Mouse (Mus musculus) limb, embryonic 14.5 days (tissue): Measurements from ENCODE around the gene Ppp5c. TPM values are rescaled to one million over a fixed set of nuclear protein-coding genes. Genes with fewer than 3 reads are reported as not detected.
A peak's percentile ranks its signal among the peaks of the same experiment; 100 is the strongest.

Experiments used
- ATAC-seq: fragments of 200-750 bp; cut with Nextera tagmentation; 2 replicates; pipeline ENCODE4 v1.8.0; 2017; ENCODE audit warnings: low read depth, moderate number of reproducible peaks, moderate TSS enrichment; ENCODE audit not compliant: low FRiP score
- DNase-seq: peaks from one replicate; pipeline ENCODE4 v3.0.0-alpha.2; 2015; ENCODE audit warnings: low spot score
- H3K27ac ChIP-seq: fragments of 300-500 bp; sonication (generic); replicated peaks from 2 replicates; pipeline ENCODE4 v1.5.1; 2014; ENCODE audit warnings: low read depth, mild to moderate bottlenecking, low read length, moderate library complexity, mixed read lengths
- H3K27me3 ChIP-seq: fragments of 300-500 bp; sonication (generic); 2 replicates; pipeline ENCODE4 v1.6.1; 2014; ENCODE audit warnings: low read length, mixed read lengths; ENCODE audit not compliant: control insufficient read depth, insufficient read depth
- H3K36me3 ChIP-seq: fragments of 300-500 bp; sonication (generic); 2 replicates; pipeline ENCODE4 v1.6.1; 2014; ENCODE audit warnings: mild to moderate bottlenecking, low read length, moderate library complexity, mixed read lengths; ENCODE audit not compliant: control insufficient read depth, insufficient read depth
- H3K4me1 ChIP-seq: fragments of 300-500 bp; sonication (generic); 2 replicates; pipeline ENCODE4 v1.6.1; 2014; ENCODE audit warnings: antibody characterized with exemption, low read length, mixed read lengths; ENCODE audit not compliant: control insufficient read depth, insufficient read depth
- H3K4me2 ChIP-seq: fragments of 300-500 bp; sonication (generic); replicated peaks from 2 replicates; pipeline ENCODE4 v1.6.1; 2014; ENCODE audit warnings: low read depth, mild to moderate bottlenecking, low read length, moderate library complexity; ENCODE audit not compliant: severe bottlenecking
- H3K4me3 ChIP-seq: fragments of 300-500 bp; sonication (generic); replicated peaks from 2 replicates; pipeline ENCODE4 v1.5.1; 2014; ENCODE audit warnings: low read length
- H3K9ac ChIP-seq: fragments of 300-500 bp; sonication (generic); 2 replicates; pipeline ENCODE4 v1.6.1; 2014; ENCODE audit warnings: mild to moderate bottlenecking, low read depth, low read length, moderate library complexity; ENCODE audit not compliant: severe bottlenecking
- H3K9me3 ChIP-seq: fragments of 300-500 bp; sonication (generic); 2 replicates; pipeline ENCODE4 v1.6.1; 2016; ENCODE audit warnings: low read length; ENCODE audit not compliant: control insufficient read depth
- POLR2A ChIP-seq: fragments of 200-500 bp; IDR thresholded peaks from 2 replicates; pipeline ENCODE4 v1.8.0; 2012; ENCODE audit warnings: inconsistent platforms, mild to moderate bottlenecking, moderate library complexity, borderline replicate concordance; ENCODE audit not compliant: insufficient read depth, insufficient read length; ENCODE audit errors: extremely low read depth
- WGBS: fragments of 180-500 bp; shearing (Covaris S2); extraction: QIAGEN DNeasy Blood & Tissue Kit; methylation state at CpG from one replicate; pipeline ENCODE4 v1.1.7; 2014; 5-methylcytosine and 5-hydroxymethylcytosine counted together
- polyA plus RNA-seq, 2 experiments: library from polyadenylated mRNA; depleted of rRNA in 1 of 2; stranded (reverse) in 1 of 2; unstranded in 1 of 2; fragments of >200 nt; fragmentation: Nextera tagmentation in 1 of 2; extraction: Ambion mirVana in 1 of 2; gene quantifications; 2 replicates each; pipeline versions ENCODE4 v1.2.1 to v1.2.3; 2012 to 2014

The Ppp5c gene
- polyA plus RNA-seq, 2 experiments: 100 to 193 TPM

DNA sequence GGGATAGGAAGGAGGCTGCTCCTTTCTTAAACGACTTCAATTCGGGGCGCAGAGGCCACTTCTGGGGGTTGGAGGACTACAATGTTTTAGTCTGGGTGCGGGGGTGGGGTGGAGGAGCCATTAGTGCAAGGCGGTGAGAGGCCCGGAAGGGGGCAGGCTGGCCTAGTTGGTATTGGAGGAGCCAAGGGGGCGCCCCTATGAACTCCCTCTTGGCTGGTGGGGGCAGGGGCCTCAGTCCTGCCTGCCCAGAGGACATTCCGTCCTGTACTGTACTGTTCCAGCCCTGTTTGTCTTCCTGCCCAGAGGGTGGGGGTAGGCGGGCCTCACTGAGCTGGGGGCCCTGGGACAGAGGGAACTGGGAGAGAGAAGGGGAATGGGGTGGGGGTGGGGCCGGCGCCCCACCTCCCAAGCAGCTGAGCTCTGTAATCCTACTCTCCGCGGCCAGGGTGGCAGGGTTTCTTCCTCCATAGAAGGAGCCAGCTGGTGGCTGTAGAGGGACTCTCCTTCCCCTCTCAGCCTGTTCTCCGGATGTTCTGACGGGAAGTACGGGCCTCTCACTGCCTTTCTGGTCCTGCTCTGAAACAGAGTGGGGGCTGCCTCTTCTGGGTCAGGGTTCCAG, 30.5 kb upstream of the Ppp5c start:
- Histone ChIP-seq H3K4me1 (peaks cover 65% of the 10 kb centered on the region), H3K9ac (peak overlapping the region; percentile 29; the same call in 1 of the 2 replicates), H3K4me3 (peak overlapping the region; percentile 24), H3K9me3 (no peaks in the 10 kb centered on the region), H3K4me2 (peak overlapping the region; percentile 77), H3K27me3 (no peaks in the 10 kb centered on the region), H3K36me3 (peaks cover 14% of the 10 kb centered on the region), H3K27ac (peak overlapping the region; percentile 89)
- ATAC-seq: peak; percentile 72
- DNase-seq: peak; percentile 87
- 2% methylated on average over 14 of the region's 16 CpGs for WGBS
- 0 out of 2 replicates have a peak, but pooled peaks have one; percentile 8 for TF ChIP-seq POLR2A

DNA sequence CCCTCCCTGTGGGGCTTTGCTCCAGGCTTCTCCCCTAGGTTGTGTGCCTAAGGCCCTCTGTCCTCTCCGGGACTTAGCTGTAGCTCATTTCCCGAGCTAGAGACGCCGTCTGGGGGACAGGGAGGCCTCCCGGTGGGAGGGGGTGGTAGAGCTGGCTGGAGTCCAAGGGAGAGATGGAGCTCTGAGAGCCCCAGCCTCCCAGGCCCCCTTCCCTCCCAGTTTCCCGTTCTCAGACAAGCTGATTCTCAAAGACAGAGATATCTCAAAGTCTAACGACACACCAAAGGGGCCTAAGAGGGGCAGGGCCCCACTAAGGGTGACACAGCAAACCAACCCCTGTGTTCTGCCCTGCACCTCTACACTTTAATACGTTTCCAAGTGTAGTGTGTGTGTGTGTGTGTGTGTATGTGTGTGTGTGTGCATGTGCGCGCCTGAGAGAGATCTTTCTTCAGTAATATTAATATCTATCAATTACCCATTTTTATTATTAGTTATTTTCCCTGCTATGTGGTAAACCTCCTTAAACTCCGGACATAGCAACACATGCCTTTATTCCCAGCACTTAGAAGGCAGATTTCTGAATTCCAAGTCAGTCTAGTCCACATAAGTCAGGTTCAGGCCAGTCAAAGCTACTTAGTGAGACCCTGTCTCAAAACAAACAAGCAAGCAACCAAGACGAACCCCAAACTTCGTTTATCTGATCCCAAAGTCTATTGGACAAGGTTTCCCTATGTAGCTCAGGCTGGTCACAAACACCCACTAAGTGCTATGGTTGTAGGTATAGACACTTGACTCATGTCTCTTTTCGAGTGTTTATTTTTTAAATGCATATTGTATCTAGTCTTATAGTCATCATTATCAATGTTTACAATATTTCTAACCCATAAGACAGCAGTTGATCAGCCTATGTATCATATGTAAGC, 29.1 kb upstream of the Ppp5c start:
- no peak for TF ChIP-seq POLR2A
- Histone ChIP-seq H3K9me3 (no peaks in the 10 kb centered on the region), H3K27ac (peak overlapping the region; percentile 81), H3K36me3 (peaks cover 15% of the 10 kb centered on the region), H3K4me2 (peak overlapping the region; percentile 80), H3K9ac (peak overlapping the region; percentile 49), H3K27me3 (no peaks in the 10 kb centered on the region), H3K4me1 (peaks cover 60% of the 10 kb centered on the region), H3K4me3 (peak overlapping the region; percentile 43)
- ATAC-seq: no peak
- peak; percentile 73 for DNase-seq
- WGBS: 32% methylated on average over 14 of the region's 14 CpGs

DNA sequence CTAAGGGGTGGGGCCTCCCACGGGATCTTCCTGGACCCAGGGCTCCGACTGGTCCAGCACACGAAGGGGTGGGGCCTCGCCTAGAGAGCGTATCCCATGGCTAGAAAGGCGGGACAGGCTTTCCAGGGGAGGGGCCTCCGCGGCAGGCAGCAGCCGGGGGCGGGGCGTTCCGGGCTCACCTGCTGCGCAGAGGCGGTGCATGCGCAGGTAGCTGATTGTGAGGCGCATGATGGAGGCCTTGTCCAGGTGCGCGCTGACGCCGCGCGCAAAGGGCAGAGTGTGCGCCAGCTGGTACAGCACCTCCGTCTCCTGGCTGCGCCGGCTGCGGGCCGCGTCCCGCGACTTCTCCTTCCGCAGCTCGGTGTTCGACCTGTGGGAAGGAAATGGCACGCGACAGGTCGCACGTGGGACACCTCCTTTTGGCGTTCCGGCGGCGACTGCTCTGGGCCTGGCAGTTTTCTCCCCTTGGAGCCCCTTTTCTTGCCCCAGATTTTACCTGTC, 28.4 kb upstream of the Ppp5c start:
- Histone ChIP-seq H3K27me3 (no peaks in the 10 kb centered on the region), H3K27ac (peak overlapping the region; percentile 81), H3K9me3 (no peaks in the 10 kb centered on the region), H3K36me3 (peaks cover 19% of the 10 kb centered on the region), H3K4me1 (peaks cover 54% of the 10 kb centered on the region), H3K9ac (peak overlapping the region; percentile 49), H3K4me2 (peak overlapping the region; percentile 80), H3K4me3 (peak overlapping the region; percentile 43)
- 1% methylated on average over 36 of the region's 42 CpGs for WGBS
- TF ChIP-seq POLR2A: no peak
- ATAC-seq (peak; percentile 53), DNase-seq (peak; percentile 83)

DNA sequence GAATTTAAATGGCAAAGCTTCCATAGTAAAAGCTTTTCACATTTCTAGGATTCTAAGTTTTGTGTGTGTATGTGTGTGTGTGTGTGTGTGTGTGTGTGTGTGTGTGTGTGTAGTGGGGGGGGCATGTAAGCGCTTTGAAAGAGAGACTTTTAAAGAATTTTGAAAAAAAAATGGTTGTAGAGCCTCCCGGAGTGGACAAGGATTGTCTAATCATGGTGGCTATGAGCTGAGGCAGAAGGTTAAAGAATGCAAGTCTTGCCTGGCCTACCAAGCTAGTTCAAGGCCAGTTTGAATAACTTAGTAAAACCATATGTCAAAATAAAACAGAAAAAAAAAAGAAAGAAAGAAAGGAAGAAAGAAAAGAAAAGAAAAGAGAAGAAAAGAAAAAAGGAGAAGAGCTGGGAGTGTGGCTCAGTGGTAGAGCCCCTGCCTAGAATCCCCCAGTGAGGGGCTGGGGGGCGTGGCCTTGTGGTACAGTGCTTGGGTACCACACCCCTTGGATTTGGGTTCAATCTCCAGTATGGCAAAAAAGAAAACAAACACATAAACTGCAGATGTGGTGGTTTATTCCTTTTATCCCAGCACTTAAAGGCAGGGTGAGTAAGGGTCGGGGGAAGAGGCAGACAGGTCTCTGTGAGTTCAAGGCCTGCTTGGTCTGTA, 27.7 kb upstream of the Ppp5c start:
- WGBS: 97% methylated on average over 4 of the region's 4 CpGs
- Histone ChIP-seq H3K9me3 (no peaks in the 10 kb centered on the region), H3K4me1 (peaks cover 47% of the 10 kb centered on the region), H3K9ac (no peak overlapping the region), H3K4me3 (peak overlapping the region; percentile 43), H3K27ac (no peak overlapping the region), H3K4me2 (peak overlapping the region; percentile 80), H3K27me3 (no peaks in the 10 kb centered on the region), H3K36me3 (peaks cover 25% of the 10 kb centered on the region)
- ATAC-seq (no peak), DNase-seq (no peak)
- no peak for TF ChIP-seq POLR2A

DNA sequence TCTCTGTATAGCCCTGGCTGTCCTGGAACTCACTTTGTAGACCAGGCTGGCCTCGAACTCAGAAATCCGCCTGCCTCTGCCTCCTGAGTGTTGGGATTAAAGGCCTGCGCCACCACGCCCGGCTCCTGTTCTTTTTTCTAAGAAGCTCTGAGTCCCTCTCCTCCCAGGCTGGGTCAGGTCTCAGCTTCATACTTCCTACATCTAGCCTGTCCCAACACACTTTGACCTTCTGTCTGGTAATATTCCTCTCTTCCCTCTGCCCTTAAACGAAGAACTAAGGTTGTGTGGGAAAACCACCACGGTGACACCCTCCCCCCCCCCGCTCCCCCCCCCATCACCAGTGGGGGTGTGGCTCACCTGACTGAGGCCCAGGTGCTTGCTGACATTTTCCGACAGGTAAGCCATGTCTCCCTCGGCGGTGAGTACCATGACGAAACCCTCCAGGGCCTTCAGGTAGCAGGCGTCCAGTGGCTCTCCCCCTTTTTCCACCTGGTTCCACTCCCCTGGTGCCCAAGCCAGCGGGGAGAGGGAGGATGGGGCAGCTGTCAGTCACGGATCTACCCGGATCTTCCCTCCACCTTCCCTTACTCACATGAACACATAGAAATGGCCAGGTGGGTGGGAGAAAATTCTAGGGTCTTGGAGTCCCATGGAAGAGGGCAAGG, 26.7 kb upstream of the Ppp5c start:
- 85% methylated on average over 14 of the region's 16 CpGs for WGBS
- ATAC-seq: no peak
- DNase-seq: no peak

More for the DNA sequence above, 26.7 kb upstream of the Ppp5c start:
- Histone ChIP-seq H3K9ac (no peak overlapping the region), H3K9me3 (no peaks in the 10 kb centered on the region), H3K36me3 (peaks cover 34% of the 10 kb centered on the region), H3K4me3 (no peak overlapping the region), H3K4me1 (peaks cover 39% of the 10 kb centered on the region), H3K4me2 (no peak overlapping the region), H3K27ac (no peak overlapping the region), H3K27me3 (no peaks in the 10 kb centered on the region)
- TF ChIP-seq POLR2A: no peak
